Mouse (Mus musculus) ovary, adult 2 months (tissue): ENCODE measurements around the gene Rmdn3. TPM values are rescaled to one million over a fixed set of nuclear protein-coding genes. Genes with fewer than 3 reads are reported as not detected.

Experiments used
- polyA plus RNA-seq: library from polyadenylated mRNA; depleted of rRNA; stranded (reverse); fragments of >200 nt; gene quantifications from 2 replicates; pipeline ENCODE4 v1.2.3, GENCODE M21; 2012; rRNA removed

Rmdn3 gene
- polyA plus RNA-seq = 18.1 and 27.7 TPM in 2 replicates

GRCm38 (mm10) chr2:119156681-119157572, at the start of gene Rmdn3:
Rmdn3 (minus strand) TSS chr2:119157034.

DNA sequence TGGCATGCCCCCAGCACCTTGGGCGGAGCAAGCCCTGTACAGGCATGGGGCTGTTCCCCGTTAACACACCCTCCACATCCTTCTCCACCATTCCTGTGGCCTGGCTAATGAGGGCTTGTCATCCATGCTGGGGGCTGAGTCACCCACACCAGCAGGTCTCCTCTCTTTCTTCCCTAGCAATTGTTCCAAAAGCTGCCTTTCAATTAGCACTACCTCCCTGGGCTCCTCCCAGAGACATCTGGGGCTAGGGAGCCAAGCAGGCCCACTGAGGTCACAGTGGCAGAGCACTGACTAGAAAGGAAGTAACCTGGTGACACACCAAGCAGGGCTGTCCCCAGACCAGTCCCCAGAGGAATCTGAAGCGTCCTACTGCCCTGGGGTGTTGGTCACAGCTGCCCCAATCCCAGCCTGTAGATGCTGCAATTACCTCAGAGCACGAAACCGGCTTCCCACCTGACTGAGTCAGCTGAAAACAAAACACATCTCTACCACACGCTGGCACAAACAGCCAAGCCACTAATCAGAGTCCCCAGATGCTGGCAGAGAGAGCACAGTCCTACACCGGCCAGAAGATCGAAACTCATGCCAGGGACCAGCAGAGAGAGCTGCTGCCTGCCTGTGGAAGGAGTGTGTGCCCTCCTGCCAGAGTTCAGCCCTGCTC, 17.3 kb upstream of the Rmdn3 start, which contains the start of gene Gm14137:
Gm14137 (plus strand) TSS at position 519 of the 661 bp plus-strand sequence.

DNA sequence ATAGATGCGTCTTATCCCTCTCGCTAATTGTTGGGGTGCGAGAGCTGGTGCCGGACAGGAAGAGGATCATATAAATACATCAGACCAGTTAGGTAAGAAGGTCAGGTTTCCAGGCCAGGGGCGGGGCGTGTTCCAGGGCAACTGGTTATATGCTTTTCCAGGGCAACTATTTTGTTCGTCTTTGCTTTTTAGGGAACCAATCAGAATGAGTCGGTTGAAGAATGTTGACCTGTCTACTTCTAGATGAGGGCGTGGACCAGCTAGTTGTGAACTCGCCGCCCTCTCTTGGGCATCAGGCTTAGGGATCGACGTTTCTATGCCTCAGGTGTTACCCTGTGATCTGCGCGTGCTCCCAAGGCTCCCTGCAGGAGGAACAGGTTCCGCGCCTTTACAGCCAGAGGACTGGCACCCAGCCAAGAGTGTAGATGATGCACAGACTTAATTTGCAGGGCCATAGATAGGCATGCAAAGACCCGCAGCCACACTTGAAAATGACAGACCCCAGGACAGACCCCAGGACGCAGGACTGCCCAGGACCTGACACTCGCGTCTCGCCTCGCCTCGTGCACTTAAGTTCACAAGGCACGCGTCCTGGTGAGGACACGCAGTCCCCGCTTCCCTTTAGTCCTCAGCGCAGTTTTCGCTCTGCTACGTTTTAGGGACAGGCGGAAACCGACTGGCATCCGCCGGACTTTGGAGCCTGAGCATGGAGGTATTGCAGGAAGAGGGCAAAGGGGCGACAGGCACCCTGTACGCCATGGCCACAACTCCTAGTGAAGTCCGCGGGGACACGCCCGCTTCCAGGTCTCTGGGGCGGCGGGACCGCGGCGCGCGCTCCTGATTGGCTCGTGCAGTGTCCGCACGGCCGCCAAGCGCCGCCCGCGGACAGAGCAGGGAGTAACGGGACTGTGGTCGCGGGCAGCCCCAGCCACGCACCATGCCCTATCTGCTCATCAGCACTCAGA, 10.3 kb upstream of the Rmdn3 start, which contains the start of gene Gchfr:
Gchfr (plus strand) TSS at position 873 of the 965 bp plus-strand sequence.

DNA sequence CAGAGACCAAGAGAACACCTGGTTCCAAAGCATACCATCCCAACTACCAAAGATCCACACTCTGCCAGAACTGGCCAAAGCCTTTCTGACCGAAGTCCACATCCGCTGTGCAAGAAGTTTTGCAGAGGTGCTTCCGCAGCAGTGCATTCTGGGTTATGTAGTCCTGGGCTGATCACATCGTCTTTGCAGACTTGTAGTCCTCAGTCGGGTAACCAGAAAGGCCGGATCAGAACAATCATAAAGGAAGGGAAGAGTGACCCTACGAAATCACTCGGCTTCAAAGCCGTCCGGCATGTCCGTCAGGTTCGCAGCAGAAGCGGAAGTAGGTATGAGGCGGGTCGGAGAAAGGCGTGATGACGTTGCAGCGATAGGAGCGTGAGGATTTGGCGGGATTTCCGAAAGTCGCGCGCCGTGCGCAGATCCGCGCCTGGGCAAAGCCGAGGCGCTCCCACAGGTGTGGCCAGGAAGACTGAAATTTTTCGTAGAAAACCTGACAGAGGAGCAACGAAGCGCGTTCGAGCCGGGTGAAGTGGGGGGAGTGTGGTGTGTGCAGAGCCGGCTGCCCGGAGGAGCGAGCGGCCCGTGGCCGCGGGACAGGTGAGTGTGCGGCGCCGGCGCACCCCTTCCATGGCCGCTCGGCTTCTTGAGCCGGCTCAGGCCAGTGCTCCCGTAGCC, 44.3 kb downstream of the Rmdn3 start, which contains the start of gene Rad51:
Rad51 (plus strand) TSS at position 356 of the 675 bp plus-strand sequence.

Other genes starting within 250 kb of the Rmdn3 start
- gene Chst14, start 230.5 kb downstream of the Rmdn3 start, polyA plus RNA-seq = 31.2 and 33.1 TPM in 2 replicates
- gene Ccdc32, start 127.6 kb downstream of the Rmdn3 start, polyA plus RNA-seq = 6.4 and 6.8 TPM in 2 replicates
- 5.1 and 6.5 TPM in 2 replicates for gene Rpusd2, start 122.2 kb downstream of the Rmdn3 start, polyA plus RNA-seq
- gene Knl1, start 109.9 kb downstream of the Rmdn3 start, polyA plus RNA-seq = 0.27 and 0.40 TPM in 2 replicates
- gene Rad51, start 44.2 kb downstream of the Rmdn3 start, polyA plus RNA-seq = 7.4 and 11.0 TPM in 2 replicates
- gene Gchfr, start 10.7 kb upstream of the Rmdn3 start, polyA plus RNA-seq = 10.5 and 12.4 TPM in 2 replicates
- 0.13 and 0.17 TPM in 2 replicates for gene Gm14137, start 17.5 kb upstream of the Rmdn3 start, polyA plus RNA-seq
- gene Zfyve19, start 51.6 kb upstream of the Rmdn3 start, polyA plus RNA-seq = 43.4 and 54.0 TPM in 2 replicates
- 3.8 and 5.2 TPM in 2 replicates for gene Dnajc17, start 51.8 kb upstream of the Rmdn3 start, polyA plus RNA-seq
- 2.0 and 2.3 TPM in 2 replicates for gene Ppp1r14d, start 72.9 kb upstream of the Rmdn3 start, polyA plus RNA-seq
- gene Spint1, start 80.3 kb upstream of the Rmdn3 start, polyA plus RNA-seq = 19.4 and 26.9 TPM in 2 replicates
- gene Rhov, start 114.2 kb upstream of the Rmdn3 start, polyA plus RNA-seq = 1.1 and 2.0 TPM in 2 replicates
- gene Vps18, start 131.7 kb upstream of the Rmdn3 start, polyA plus RNA-seq = 33.1 and 33.4 TPM in 2 replicates
- 23.7 and 24.2 TPM in 2 replicates for gene Dll4, start 168.8 kb upstream of the Rmdn3 start, polyA plus RNA-seq
- gene Chac1, start 194.2 kb upstream of the Rmdn3 start, polyA plus RNA-seq = 4.0 and 9.1 TPM in 2 replicates